Mouse (Mus musculus): Measurements from ENCODE around the gene Lrrc28.
"Not testable (repeated sequence)": the region's sequence is repeated elsewhere in the genome, so short reads cannot be mapped to it uniquely, and the experiment has no call there.

The Lrrc28 gene

DNA sequence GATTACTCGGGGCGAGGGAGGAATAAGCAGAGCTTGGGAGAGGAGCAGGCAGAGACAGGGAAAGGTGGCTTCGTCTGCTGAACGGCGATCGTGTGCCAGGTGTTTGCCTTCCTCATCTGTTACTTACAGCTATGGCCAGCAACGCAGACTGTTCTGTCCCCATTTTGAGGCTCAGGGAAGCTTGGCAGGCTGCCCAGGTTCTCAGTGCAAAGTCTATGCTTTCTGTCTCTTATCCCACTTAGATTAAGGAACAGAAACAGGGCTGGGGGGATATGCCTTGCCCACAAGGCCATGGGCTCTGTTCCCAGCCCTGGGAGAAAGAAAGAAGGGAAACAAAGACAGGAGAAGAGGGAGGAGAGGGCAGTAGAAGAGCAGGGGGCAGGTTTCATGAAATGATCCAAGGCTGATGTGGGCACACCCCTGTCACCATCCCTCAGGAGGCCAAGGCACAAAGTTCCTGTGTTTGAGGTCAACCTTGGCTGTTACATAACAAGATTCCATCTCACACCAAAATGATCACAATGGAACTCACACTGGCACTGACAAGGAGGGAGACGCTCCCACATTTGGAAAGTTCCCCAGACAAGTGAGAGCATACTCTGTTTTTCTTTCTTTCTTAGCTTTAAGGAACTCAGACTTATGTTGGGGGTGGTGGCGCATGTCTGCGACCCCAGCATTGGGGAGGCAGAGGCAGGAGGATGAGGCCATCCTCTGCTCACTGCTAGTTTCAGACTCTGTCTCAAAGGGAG lies 116.8 kb downstream of the Lrrc28 start:
- DNase-seq = peak; percentile 82

DNA sequence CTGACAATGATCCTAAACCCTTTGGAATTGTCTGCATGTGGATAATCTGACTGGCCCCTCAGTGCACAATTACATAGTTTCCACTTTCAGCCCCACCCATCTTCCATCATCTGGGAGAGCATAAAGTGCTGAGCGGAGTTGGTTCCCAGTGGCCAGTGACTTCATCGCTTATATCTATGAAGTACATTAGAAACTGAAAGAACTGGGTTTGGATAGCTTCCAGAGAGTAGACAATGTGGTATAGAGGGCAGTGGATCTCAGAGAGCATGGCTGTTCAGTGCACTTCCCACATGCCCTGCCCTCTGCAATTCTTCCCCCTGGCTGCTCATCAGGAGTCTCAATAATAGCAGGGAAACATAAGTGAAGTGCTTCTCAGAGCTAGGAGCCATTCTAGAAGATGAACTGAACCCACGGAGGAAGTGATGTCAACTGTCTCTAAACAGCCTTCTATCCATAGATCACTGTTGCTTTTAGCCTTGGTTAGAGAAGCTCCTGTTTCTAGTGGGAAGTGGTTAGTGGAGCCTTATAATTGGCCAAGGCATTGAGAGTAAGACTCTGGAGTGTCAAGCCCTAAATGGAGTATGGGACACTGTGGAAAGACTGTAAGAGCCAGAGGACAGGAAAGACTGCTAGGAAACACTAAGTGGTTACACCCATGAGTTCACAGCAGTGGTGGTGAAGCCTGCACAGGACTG lies 119.0 kb downstream of the Lrrc28 start:
- DNase-seq = no peak

DNA sequence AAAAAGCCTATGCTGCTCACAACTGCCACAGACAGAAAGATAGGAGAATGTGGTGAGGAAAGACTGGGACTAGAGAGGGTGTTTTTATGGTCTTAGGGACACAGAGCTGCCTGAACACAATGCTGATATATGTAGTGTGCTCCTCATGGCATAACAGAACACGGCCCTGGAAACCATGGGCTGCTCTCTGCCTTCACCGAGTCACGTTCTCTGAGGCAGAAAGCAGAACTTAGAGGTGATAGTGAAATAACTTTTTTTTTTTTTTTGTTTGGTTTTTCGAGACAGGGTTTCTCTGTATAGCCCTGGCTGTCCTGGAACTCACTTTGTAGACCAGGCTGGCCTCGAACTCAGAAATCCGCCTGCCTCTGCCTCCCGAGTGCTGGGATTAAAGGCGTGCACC lies 121.0 kb downstream of the Lrrc28 start:
- not testable (repeated sequence) for DNase-seq

DNA sequence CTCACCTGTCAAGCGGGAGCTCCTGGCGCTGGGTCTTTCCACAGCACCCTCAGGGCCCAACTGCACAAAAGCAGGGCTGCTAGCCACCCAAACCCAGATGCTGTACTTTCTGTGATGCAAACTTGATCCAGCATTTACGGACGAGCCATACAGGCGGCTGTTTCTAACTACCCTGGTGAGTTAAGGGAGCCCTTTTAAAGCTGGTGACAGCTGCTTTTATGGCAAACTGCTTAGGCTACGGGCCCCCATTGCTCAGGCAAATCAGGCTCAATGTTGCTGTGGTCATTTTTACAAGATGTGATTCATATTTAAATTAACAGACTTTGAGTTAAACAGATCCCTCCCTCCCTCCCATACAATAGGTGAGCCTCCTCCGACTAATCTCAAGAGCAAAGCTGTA lies 121.7 kb downstream of the Lrrc28 start:
- no peak for DNase-seq

DNA sequence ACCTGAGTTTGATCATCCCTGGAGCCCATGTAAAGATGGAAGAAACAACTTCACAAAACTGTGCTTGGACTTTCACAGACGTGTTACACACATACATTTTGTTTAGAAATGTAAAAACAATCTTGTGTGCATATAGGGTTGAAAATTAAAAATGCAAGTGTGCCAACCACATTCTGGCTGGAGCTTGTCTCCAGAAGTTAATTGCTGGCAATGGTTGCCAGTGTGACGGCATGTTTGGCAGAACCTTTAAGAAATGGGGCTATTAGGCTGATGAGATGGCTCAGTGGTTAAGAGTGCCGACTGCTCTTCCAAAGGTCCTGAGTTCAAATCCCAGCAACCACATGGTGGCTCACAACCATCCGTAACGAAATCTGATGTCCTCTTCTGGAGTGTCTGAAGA lies 123.3 kb downstream of the Lrrc28 start:
- DNase-seq = not testable (repeated sequence)

DNA sequence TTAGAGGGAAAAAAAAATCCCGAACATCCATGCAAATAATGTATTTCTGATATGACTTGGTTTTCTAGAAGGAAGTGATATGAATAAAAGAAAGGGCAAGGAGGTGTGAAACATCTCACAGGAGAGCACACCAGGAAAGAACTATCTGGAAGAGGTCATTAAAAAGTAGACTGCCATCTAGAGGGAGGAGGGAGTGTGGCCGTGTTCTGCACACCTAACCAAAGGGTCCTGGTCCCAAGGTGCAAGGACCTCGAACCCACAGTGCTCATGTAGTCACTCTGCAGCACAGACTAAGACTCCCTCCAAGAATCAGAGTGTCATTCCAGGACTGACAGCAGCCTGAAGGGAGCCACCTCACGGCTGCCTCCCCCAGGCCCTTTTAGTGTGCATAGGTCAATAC lies 124.1 kb downstream of the Lrrc28 start:
- no peak for DNase-seq

DNA sequence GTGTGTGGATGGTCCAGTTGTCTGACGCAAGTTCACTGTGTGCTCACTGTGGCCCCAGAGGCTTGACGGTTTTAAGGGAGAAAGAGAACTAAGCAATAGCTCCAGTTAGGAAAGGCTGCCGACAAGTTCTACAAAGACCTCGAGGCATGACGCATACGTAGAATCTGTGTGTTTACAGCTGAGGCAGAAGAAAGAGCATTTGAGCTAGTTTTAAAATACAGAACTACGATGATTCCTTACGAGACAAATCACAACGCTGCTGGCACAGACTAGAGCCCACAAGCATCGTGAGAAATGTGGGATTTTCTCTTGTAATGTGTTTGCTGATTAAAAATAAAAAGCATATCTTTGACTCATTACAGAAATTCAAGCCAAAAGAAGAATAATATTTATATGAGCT lies 125.1 kb downstream of the Lrrc28 start:
- DNase-seq = no peak

DNA sequence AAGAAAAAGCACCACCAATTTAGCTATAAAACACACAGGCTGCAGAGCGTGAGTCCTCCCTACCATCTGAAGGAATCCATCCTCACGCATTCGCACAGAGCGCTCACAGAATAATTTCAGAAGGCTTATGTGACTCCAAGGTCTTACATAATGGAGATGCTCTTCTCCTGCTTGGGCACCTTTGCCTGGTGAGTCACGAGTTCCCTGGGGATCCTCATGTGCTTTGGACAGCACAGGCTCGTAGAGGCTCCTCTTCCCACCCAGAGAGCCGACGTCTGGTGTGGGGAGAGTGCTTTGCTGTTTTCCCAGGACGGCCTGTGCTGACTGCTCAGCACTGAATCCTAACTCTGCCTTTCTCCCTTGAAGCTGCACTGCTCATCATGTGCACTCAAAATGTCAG lies 129.4 kb downstream of the Lrrc28 start:
- no peak for DNase-seq

DNA sequence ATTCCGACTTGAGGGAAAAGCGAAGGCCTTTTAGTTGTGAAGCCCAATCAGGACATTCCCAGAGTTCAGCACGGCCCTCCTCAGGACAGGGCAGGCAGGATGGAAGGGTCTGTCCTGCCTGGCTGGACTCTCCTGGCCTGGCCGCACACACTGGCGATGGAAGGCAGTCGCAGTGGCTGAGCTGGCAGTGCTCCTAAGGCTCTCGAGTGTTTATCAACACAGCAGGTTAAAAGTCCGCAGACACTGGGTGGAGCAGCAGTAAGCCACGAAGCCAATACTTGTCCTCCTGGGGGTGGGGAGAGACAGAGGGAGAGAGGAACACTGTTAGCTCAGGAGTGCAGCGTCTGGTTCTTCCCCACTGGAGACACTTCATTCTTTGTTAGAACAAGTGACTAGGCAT lies 130.2 kb downstream of the Lrrc28 start:
- DNase-seq = no peak

DNA sequence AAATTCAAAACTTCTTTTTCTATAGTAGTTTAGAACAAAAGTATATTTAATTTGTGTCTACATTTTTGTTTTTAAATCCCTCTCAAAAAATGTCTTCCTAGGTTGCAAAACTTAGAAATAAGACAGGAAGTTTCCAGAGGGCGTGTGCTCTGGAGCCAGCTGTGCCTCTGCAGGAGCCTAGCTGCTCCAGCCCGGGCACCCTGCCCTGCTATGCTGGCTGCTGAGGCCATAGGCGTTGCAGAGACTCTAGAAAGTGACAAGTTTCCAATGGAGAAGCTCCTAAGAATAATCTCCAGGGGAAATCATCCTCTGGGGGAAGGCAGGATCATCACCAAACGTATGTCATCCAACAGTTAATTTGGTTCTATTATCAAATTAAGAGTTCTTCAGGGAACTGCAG lies 130.7 kb downstream of the Lrrc28 start:
- no peak for DNase-seq

DNA sequence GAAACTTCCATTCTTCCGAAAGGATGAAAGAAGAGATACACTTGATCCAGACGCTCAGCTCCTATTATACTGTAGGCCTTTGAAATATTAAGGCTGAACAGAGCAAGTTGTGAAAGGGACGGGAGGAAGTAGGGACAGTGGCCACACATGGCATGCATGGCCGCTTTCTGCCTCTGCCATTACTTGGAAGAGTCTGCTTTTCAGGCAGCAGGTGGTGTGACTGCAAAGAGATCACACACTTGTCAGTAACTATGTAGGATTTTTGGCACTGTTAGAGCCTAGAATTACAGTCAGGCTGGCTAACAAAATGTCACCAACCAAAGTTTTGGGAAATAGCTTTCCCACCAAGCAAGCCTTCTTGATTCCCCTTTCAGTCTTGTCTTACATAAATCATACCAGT lies 131.4 kb downstream of the Lrrc28 start:
- DNase-seq = no peak

DNA sequence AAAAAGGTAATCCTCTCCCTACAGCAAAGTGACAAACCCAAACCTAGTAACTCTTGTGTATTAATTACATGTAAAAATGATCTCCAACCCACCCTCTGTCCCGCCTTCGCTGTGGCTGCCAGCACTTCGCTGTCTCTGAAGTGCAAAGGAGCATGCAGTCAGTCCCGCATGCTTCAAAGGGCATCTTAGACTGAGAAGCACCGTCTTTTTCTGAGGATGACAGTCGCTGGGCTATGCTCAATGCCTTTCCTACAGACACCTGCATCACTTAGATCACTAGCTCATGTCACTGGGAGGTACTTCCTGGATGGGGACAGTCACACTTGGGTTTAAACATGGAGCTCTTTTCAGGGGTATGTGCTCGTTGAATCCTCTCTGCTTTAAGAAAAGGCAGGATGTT lies 133.5 kb downstream of the Lrrc28 start:
- no peak for DNase-seq

DNA sequence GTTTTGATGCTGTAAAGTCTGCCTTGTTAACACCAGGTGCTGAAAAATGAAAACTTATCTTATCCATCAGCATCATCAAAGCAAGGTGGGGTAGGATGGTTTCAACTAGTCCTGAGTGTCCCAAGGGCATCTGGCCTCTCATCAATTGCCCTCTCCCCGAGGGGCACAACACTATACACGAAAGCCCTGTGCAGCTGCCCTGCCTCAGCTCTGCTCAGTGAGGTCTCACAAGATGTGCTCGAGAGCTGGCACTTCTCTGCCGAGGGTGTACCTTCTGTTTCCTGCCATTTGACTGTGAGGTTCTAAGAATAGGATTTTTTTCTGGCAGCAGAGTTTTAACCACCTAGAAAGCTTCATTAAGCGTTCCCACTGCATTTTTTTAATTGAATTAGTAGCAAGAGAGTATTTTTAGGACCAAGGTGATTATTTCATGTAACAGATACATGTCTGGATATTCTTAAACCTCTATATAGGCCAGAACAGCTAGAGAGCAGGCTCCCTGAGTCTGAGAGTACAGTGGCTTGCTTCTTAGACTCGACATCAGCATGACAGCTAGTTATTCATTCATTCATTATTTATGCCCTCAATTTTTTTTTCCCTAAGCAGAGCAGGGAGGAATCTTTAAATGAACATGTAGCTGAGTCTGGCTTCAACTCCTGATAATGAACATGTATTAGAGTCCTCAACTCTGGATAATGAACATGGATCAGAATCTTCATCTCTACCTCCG lies 141.6 kb downstream of the Lrrc28 start:
- DNase-seq = no peak

DNA sequence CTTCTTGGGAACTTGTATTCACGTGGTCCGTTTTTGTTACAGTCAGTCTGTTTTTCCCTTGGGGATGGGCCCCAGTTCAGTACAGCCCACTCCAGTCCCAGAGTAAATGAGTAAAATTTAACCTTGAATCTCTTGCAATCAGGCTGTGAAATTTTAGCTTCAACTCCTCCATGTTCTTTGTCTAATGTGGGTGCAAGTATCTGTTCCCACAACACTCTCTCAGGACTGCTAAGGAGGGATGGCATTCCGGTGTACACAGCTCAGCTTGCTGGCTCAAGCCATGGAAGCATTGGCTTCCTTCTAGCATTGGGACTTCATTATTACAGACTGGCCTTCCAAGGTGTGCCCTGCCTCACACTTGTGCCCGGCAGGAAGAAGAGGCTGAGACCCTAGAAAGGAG lies 142.4 kb downstream of the Lrrc28 start:
- no peak for DNase-seq

DNA sequence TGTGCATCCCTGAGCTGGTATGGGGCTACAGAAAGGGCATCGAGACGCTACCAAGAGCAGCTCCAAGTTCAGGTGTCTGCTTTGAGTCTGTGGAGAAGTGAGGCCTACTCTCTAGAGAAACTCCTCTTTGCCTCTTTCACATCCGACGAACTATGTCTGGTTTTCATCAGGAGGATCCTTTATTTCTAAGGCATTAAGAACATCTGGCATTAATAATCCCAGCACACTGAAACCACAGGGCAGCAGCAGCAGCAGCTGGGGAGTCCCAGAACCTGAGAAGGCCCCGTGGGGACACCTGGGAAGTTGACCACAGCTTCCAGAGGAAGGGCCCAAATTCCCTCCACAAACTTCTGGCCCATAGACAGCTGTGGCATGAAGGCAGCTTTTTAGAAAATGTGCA lies 144.2 kb downstream of the Lrrc28 start:
- no peak for DNase-seq

DNA sequence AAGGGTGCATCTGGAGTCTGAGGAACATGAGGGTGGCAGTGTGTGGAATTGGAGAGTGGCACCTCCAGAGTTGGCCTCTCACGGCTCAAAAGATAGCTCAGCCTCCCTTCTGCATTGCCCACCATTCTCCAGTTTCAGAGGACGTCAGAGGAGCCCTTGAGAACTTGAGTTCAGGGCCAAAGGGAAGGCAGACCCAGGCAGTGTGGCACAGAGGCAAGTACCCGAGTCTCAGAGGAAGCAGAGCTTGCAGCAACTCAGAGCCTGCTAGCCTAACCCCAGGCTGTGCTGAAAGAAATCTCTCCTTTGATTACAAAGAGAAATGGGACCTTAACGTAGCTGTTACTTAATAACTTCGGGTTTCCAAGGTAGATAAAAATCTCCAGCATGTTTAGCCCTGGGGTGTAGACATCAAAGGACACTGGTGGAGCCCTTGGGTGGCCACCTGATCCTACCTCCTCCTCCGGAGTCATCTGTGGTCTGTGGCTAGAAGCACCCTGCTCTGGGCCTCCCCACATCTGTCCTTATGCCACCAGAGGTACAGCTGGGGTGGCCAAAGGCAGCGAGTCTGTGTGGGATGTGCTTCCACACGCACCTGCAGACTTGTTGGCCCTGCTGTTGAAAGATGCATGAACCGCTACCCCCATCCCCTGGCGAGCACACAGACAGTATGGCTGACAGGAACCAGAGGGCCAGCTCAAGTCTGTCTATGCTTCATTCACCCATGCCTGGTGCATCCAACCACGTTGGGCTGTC lies 144.8 kb downstream of the Lrrc28 start:
- DNase-seq = no peak

DNA sequence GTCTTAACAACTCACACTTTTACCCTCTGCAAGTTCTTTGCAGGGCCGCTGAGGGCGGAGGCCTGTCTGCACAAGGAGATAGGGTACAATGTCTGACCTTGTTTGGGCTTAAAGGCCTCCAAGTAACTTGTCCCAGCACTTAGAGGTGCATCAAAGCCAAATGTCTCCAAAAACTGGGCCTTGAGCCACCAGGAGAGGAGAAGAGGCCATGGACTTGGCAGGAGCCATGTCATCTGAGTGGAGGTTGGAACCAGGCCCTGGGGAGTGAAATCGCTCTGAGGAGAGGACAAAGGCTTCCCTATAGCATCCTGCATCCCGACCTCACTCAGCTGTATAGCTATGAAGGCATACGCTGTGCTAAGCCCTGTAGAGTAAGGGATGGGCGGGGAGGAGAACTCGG lies 145.6 kb downstream of the Lrrc28 start:
- DNase-seq = no peak

DNA sequence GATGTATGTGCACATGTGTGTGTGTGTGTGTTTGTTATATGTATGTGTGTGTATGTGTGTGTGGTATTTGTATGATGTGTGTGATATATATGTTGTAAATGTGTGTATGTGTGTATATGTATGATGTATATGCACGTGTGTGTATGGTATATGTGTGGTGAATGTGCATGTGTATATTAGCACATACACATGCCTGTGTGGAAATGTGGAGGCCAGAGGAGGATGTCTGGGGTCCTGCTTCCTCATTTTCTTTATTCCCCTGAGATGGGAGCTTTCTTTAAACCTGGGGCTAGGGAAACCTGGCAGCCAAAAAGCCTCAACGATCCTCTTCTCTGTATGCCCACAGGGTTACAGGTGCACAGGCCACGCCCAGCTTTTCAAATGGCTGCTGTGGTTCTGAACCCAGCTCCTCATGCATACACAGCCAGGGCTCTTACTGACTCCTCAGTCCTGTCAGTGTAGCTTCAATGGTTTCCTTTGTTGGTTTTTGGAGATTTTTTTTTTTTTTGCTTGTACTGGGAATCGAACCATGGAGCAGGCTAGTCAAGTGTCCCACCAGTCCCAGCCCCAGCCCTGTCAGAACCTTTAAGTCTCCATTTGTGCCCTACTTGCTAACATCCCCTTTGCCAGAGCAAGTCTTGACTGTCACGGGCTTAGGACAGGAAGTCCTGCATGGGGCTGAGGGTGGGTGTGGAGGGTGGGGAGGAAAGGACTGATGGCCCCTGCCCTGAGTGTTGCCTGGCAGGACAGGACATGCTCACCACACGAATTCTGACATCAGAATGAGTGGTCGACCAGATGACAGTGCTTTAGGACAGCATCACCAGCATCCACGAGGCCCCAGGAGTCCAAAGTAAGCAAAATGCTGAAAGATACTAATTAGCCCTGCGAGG lies 151.0 kb downstream of the Lrrc28 start:
- no peak for DNase-seq

DNA sequence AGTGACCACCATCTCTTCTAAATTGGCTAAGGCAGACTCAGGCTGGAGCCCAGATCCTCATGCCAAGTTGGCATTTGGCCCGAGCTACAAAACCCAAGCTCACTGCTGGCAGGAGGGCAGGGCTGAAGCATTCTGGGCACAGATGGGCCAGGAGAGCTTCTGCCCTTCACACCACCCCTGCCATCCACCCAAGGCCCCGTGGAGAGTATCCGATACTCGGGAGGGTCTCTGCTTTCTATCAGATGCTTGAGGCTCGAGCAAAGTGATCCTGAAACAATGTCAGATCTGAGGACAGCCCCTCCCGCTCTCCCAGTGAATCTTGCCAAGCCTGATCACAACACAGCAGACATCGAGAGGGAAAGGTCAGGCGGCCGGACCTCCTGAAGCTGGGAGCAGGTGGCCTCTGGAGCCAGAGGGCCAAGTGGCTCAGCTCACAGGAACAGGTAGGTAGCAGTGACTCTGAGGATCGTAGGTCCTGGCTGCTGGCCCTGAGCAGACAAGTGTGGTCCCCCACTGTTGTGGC lies 157.1 kb downstream of the Lrrc28 start:
- peak; percentile 56 for DNase-seq

DNA sequence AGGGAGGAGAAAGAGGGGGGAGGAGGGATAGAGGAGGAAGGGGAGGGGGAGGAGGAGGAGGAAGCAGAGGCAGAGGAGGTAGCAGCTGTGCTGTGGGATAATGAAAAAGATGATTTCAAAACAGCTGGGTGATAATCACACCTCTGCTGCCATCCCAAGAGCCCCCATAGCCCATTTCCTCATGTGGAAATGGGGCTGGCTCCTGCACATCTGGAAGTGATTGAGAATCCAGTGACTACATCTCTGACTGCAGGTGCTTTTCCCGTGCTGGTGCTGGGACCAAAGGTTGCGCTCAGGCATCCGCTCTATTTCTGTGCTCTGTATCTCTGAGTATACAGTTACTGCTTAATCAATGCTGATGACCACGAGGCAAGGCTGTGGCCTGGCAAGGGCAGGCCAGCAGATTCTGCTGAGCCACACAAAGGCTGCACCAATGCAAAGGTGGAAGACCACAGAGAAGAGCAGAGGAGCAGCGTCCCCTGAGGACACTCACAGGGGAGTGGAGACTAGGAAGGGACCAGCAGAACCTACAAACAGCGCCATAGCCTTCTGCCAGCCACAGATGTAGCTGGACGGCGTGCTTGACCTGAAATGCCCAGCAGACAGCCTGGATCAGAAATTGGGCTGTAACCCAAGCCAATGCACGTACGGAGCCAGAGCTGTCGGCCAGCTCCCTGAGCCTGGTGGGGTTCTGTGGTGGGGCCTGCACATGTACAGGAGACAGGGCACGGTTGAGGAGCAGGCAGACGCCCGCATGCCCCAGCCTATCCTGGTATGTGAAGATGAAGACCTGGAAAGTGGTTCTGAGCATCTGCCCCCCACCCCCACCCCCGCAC lies 157.9 kb downstream of the Lrrc28 start:
- DNase-seq = no peak

DNA sequence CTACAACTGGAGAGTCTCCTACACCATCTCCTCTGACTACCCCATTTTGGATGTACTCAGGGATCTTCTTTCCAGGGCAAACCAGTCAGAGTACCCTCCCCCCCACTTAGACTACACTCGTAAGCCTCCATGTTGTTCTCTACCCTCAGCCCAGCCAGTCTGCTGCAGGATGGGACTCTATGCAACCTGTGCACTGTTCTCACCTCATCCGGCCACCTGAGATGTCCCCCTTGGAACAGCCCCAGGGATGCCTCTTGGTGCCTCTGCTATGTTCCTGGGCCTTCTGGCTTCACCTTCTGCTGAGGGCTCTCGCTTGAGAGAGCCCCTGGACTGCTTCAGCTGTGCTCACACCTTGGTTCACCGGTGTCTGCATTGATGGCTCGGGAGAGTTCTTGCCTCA lies 158.7 kb downstream of the Lrrc28 start:
- no peak for DNase-seq
